Mouse (Mus musculus): Measurements from ENCODE around the gene Prss16.
A peak's percentile ranks its signal among the peaks of the same experiment; 100 is the strongest.

Gene Prss16

DNA sequence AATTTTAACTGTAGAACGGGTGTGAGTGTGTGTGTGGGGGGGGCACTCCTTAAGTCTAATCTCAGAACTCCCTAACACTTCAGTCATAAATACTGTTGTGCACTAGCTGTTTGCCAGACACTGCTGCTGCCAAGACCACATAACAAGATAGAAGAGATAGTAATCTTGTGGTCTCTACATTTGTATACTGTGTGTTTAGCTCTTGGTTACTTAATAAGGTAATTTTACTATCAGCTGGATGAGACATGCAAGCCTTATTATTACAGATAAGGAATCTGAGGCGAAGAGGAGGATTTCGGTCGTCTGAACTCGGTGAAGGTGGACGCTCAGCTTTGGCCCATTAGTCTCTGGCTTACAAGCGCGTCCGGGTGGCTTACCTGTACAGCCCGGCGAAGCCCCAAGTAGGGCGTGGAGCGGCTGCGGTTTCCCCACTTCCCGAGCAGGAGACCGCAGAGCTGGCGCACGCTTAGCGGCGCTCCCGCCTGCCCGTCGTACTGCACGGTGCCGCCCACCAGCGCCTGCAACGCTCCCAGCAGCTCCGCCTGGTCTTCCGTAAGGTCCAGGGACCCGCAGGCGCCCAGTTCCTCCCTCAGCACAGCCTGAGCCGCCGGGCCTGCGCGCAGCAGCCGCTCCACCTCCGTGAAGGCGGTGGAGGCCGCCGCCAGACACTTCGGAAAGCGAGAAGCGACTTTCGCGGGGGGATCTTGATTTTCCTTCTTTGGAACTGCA is 3.8 kb downstream of the Prss16 start:
- DNase-seq: peak; percentile 75

DNA sequence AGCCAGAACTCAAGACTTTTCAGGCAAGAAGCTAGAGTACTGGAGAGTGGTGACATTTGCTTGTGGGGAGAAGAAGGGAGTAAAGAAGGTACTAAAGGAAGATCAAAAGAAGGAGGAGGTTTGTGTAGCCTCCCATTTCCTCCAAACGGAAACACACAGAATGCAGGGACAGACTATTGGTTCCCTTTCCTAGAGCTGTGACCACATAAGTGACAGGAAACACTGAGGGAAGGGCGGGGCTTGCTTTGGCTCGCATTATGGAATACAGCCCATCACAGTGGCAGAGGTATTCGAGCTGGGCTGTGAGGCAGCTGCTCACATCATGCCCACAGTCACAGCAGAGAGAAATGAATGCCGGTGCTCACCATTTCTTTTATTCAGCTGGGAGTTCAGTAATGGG is 7.7 kb downstream of the Prss16 start:
- peak; percentile 28 for DNase-seq

DNA sequence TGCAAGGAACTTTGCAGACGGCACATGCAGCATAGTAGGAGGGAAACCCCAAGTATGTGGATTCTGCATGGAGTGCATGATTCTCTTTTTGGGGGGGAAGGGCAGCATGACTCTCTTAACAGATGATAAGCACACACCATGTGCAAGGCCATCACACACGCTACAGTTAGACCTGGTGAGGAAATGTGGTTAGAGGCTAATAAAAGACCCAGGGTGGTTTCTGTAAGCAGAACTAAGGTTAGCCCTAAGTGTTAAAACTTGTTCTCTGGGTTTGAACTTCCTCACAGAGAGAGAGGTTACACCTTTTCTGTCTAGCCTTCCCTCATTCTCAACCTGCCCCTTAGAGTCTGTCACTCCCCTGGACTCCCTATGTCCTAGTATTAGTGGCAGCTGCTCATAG is 8.2 kb downstream of the Prss16 start:
- DNase-seq: no peak

DNA sequence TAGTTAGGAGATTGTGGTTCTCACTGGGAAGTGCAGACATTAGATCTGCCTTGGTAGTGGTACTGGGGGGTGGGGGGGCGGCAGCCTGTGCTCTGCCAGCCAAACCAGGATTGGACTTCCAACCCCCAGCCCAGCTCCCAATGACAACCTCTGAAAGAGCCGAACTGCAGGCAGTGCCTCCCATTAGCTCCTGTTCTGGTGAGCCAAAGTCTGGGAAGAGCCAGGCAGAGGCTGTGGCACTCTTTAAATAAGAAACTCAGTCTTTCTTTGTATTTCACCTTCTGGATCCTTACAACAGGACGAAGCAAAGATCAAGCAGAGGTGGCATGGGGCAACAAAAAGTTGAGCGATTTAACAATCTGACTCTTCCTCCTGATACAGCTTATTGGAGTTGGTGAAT is 10.4 kb downstream of the Prss16 start:
- DNase-seq: no peak

DNA sequence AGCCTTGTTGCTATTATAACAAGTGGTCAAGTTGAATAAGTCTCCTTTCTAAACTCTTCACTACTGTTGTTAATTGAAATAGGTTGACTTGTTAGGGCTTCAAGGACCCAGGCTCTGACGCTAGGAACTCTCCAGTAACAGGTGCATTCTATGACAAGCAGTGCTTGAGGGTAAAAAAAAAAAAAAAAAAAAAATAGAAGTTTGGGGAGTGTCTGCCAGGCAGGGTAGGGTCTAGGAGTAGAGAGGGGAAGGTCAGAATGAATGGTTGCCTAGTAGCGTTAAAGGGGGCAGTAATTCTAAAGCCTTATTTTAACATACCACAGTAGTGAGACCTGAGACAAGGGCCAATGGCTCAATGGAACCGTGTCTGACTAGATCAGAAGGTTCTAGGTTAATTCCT is 11.1 kb downstream of the Prss16 start:
- no peak for DNase-seq

DNA sequence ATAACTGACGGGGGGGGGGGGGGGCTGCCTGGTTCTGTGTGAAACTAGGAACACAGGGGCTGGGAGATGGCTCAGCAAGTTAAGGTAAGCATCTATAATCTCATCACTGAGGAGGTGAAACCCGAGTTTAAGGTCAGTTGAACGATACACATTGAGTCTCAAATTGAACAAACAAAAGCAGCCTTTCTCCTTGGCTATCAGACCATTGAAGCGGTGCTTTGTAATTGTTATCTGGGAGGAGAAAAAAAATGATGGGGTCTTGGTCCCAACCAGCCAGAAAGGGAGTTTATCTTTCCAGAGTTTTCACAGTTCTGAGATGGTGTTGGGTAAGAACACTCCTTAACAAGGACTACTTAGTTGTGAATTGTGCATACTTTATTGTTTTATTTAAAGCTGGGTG is 11.7 kb downstream of the Prss16 start:
- no peak for DNase-seq

DNA sequence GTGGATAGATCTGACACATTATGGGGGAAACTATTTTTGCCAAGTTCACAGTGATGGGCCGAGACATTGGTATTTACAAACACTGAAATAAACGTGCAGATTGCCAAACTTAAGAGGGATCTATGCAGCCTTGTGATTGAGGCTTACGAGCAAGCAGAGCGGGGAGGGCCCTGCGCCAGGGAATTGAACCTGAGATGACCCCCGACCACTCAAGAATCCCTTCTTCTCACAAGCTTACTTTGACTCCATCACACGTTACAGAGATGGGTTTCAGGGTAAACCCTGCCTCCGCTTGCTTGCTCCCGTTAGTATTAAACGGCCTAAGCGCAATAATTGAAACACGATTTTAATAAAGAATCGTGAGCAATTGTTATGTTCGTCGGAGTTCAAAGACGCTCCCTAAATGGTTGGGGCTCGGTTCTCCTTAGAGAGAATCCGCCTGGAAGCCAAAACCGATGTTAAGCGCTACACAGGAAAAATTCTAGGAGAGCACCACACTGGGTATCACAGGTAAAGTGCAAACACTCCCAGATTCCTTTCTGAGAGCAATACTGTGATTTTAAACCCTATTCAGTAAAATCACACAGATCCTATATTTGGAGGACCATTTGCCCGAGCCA is 12.2 kb downstream of the Prss16 start:
- no peak for DNase-seq

DNA sequence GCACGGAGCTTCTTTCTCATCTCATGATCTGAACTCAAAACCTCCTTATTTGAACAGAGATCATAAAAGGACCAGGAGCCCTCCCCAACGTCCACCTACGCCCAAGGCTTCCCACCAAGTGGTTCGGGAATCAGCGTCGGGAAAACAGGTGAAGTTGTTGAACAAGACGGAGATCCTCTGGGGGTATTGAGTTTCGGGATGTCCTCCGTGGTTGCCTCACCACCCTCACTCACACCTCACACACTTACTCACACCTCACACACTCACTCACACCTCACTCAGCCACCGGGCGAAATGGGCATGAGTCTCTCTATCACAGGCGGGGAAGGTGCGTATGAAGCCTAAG is 12.7 kb downstream of the Prss16 start:
- DNase-seq: no peak

DNA sequence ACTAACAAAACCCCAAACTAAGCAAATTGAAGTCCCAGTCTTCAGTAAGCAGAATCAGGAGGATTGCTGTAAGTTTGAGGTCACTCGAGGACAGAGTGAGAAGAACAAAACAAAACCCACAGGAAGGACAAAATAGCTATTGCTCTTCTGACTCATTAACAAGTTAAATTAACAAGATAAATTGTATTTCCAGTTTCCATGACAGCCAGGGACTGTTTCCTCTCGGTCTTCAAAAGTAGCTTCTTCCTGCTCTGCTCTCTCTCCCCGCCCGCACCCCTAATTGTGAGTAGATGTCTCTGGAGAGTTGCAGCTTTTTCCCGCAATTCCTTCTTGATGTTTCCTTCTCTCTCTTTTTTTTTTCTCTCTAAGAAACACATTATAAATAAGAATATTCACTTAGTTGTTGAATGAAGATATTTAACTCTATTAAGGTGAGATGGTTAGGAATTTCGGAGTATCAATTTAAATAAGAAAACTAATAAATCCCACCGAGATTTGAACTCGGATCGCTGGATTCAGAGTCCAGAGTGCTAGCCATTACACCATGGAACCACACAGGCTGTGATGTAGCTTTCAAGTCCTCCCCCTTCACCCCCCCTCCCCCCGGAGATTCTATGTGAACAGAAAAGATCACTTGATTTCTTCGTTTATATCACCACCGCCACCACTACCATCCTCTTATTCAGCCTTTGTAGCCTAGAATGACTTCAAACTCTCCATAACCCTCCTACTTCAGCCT is 13.3 kb downstream of the Prss16 start:
- DNase-seq: no peak

DNA sequence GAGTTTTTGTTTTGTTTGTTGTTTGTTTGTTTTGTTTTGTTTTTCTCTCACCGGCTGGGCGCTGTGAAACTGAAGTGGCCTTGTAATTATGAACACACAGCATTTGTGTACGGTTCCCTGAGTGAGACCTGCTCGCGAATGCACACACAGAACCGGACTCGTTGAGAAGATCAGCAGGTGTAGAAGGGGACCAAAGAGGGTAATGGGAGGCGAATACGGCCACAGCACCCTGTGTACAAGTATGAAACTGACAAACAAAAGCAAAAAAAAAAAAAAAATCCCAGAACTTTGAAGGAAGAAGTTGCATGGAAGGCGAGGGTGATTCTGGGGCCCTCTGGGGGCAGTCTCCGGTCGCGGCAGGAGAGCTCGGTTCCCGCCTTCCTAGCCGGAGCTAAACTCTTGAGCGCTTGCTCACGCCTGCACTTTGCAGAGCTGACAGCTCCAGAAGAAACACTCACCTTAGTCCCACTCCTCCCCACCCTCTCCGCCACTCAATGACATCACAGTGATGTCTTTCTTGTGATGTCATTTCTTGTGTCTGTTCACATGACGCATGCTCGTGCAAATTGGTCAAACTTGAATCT is 14.1 kb downstream of the Prss16 start:
- peak; percentile 52 for DNase-seq

DNA sequence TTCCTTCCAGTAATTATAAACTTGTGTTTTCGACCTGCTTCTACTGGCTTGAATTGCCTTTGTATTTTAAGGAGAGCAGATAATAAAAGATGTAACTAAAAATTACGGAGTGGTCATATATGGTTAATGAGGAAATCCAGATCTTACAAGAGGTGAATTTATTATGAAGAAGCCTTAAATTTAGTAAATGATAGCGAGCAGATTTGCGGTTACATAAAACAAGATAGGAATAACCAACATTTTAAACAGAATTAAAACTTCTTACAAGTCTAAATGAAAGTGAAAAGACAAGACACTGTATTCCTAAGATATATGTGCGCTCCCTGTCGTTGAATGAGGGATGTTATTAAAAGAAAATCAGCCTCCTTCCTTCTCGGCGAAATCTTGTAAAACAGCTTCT is 14.6 kb downstream of the Prss16 start:
- no peak for DNase-seq

DNA sequence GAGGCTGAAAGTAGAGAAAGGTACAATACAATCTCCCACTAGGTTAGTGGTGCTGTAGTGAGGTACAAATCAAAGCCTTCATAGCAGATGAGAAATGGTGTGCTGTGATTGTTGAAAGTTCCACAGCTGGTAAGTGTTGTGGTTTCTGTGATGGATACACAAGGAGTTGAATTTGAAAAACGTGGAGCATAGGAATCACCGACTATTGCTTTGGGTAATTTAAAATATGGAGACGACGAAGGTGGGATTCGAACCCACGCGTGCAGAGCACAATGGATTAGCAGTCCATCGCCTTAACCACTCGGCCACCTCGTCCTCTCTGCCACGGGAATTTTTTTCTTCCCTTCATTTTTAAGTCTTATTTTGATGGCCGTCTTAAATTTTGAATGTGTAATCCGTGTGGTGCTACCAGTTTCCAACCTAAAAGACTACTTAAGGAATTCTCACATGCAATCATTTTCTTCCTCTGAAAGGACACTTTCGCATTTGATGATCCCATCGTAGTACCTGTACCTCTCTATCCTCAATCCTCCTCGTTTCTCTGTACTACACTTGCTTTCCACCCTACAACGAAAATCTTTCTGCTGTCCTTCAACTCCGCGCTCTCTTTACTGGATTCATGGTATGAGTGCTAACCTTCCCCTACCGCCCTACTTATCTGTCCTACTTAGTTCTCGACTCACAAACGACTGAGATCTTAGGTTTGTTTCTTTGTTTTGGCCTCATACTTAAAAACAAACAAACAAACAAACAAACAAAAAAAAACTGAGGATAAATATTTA is 15.4 kb downstream of the Prss16 start:
- peak; percentile 56 for DNase-seq

DNA sequence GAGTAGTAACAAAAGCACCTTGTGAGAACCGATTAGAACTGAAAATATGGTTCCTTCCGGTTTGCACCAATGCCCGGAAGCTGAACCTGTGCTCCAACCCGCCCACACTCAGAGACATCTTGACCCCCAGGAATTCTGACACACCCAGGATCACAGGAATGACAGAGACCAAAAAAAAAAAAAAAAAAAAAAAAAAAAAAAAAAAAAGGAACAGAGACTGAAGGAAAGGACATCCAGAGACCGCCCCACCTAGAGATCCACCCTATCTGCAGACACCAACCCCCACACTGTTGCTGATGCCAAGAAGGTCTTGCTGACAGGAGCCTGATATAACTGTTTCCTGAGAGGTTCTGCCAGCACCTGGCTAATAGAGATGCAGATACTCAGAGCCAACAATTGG is 17.0 kb downstream of the Prss16 start:
- no peak for DNase-seq

DNA sequence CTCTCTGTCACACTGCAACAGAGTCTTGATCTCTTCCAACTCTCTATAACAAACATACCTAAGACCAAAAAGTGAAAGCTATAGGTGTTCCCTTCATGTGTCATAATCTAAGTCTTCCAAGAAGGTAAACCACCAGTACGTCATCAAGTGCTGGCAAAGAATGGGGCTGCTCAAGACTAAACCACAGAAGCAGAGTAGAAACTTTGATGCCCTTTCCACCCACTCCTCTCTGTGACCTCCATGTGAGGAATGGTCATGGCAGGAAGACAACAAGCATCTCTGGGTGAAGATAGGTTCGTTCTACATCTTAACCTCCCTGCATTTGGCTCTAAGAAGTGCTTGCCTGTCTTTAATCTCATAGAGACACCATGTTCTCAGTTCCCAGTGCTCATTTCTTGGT is 25.1 kb downstream of the Prss16 start:
- DNase-seq: no peak

DNA sequence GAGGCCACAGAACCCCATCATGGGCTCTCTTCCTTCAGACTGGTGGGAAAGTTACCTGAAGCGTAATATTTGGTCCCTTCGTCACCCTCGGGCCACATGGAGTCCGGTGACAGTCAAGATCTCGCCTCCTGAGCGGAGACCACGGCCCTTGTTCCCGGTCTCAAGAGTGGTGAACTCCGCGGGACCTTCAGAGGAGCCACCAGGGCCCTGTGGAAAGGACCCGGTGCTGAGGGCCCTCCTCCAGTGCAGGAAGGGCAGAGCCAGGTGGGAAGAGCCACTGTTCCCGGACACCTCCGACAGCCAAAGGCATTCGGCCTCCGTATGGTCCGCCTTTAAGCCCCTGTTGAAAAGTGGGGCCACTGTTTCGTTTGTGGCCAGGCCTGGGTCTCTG is 27.7 kb downstream of the Prss16 start:
- DNase-seq: no peak

DNA sequence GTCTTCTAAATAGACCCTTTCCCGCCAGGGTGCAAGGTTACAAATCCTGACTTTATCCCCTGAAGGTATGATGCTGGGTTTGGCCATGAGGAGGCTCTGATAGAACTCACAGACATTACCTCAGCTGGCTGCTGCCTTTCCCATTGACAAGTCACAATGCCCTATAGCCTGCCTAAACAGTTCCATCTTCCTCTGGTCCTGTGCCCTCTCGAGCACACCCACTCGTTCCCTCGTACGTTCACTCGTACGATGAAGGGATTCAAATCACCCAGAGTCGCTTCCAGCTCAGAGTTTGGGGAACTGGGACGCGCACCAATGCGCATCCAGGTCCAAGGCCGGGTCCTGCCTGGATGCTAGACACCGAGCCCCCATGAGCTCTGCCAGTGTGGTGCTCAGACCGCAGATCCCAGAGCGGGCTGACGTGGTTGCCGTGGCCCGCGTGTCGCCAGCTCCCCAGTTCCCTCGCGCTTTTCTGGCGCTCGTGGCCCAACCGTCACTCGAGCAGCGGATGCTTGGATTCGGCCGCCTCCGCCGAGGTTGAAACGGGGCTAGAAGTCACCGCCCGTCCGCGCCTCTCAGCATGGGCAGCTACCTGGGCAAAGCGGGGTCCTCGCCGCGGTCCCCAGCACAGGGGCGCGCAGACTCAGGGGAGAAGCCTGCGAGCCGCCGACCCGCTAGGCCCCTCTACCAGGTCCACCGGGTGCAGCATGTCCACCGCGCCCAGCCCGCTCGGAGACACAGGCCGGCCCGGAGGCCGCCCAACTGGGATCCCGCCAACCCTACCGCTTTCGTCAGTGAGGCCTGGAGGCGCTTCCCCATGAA is 28.4 kb downstream of the Prss16 start, which contains the start of gene Pom121l2:
Gene Pom121l2 (plus strand): TSS at position 214 of the 822 bp plus-strand sequence.
- DNase-seq: peak; percentile 21

DNA sequence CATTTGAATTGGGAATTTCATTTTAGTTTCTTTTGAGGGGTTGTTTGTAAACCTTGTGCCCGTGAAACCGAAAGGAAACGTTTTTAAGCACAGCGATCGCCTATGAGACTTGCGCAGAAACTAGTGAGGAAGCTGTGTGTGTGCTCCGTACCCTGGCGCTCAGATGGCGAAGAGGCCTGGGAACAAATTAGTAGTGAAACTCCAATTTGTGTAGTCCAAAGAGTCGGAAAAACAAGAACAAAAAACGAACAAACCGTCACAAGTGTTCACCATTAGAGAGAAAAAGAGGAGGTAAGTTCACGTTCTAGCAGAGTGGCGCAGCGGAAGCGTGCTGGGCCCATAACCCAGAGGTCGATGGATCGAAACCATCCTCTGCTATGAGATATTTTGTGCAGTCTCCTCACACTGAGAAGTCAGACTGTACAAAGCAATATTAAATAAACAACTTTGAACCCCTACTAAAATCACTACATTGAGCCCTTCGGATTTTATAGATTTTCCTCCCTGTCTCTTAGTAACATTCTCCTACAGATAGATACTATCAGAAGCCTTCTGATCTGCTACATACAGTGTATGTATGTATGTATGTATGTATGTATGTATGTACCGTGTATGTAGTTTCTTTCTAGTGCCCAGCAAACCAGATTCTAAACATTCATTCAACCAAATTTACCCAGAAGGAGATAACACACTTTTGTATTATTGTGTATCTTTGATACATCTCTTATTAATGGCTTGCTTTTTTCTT is 34.6 kb downstream of the Prss16 start:
- DNase-seq: peak; percentile 82

DNA sequence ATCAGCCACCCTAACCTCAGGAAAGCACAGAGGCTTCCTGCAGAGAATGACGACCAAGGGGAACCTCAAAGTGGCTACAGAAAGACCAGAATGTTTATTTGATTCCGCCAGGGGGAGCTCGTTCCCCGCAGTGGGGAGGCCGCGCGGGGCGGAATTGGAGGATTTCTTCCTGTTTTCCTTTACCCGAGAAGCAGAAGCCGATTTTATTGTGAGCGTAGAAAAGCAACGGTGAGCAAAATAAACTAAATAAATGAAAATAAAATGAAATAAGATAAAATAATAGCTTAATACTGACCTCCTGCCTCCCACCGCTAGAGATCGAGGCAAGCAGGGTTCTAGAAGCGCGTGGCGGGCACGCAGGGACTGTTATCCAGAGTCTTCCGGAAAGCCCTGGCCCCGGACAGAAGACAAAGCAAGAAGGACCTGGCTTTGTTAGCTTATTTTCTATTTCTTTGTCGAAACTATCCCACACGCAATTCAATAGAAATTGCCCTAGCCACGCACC is 35.3 kb downstream of the Prss16 start:
- DNase-seq: peak; percentile 91

DNA sequence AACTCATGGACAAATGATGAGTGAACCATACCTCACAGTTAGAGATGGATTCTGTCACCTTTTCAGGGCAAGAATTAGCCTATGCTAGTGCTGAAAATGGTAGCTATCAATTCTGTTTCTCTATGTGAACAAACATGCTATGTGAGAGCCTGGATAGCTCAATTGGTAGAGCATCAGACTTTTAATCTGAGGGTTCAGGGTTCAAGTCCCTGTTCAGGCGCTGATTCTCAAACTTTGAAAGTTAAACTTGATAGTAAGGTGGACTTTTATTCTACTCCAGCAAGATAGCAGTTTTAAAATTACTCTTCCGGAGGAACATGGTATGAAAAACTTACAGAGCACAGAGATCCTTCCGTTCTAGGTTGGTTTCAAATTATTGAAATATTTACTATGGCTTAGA is 37.9 kb downstream of the Prss16 start:
- no peak for DNase-seq

DNA sequence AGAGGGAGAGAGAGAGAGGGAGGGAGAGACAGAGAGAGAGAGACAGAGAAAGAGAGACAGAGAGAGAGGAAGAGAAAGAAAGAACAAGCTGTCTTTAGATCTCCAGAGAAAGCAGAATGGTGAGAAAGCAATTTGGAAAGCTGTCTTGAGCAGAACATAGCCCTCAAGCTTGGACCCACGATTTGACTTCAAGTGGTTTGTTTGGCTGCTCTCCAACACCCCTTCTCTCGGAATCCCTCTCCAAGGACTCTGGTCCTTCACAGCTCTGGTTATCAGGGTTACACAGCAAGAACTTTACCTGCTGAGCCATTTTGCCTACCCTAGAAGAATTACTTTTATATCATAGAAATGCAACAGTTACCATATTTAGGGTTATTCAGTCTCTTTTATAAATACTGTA is 39.7 kb downstream of the Prss16 start:
- DNase-seq: no peak

DNA sequence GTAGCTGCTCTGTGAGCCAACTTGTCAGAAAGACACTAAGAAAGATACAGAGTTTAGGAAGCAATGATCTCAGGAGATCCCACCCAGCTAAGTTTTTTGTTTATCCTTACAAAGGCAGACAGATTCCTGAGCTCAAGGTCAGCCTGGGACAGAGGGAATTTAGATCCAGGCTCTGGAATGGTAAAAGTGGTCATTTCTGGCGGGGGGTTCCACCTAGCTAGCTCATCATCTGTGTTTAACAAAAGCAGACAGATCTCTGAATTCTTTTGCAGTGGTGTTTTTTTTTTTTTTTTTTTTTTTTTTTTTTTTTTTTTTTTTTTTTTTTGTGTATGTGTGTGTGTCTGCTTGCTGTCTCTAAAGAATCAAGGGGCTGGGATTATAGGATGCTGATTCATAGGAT is 40.3 kb downstream of the Prss16 start:
- no peak for DNase-seq
